Mouse (Mus musculus) regulatory T cell (primary cell): ENCODE measurements at regions not wholly inside any gene's neighbourhood (a gene's known extent, or its start where the extent isn't known, plus 50 kb on each side); places are given as distances from the start of the nearest gene placed in this dataset.

Experiments
- in situ Hi-C: fragments of 300-600 bp; cut with MboI, MseI; formaldehyde crosslinking; loops from one replicate; pipeline ENCODE4 v1.15.1; 2025; ENCODE audit warnings: high pct_unique_total_duplicates

DNA sequence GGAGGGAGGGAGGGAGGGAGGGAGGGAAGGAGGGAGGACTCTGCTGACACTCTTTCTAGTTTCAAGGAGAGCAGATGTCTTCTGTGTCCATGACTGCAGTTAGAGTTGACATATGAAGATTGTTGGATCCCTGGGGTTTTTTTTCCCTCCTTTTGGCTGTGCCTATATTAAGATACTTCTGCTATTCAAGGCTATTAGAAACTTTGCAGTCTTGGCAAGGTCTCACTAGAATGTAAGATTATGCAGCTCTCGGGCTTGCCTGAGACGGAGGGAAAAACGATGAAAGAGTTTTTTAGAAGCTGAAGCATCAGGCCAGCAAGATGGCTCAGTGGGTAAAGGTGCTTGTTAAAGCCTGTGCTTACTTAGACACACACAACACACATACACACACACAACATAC lies 83.5 kb upstream of the Sfswap start:
- in situ Hi-C loops = no loop called here

GRCm38 (mm10) chr5:129420981-129421380 lies 80.0 kb upstream of the Sfswap start:
- in situ Hi-C loops = no loop called here

GRCm38 (mm10) chr5:129429897-129430296 lies 71.1 kb upstream of the Sfswap start:
- in situ Hi-C loops = no loop called here

GRCm38 (mm10) chr5:129430330-129430729 lies 70.7 kb upstream of the Sfswap start:
- in situ Hi-C loops = no loop called here

GRCm38 (mm10) chr5:129449931-129450573 lies 51.0 kb upstream of the Sfswap start:
- in situ Hi-C loops = no loop called here
